Mouse (Mus musculus): ENCODE data around the gene Stra6. TPM values are rescaled to one million over a fixed set of nuclear protein-coding genes. Genes with fewer than 3 reads are reported as not detected.
A peak's percentile ranks its signal among the peaks of the same experiment; 100 is the strongest.

Stra6 gene
- total and polyA plus RNA-seq, 2 experiments from 2014 or later = 8.8 to 20.8 TPM

GRCm38 (mm10) chr9:58045646-58046045, 17.9 kb upstream of the Stra6 start:
- ATAC-seq (ENCODE audit: low FRiP score) = no peak
- Histone ChIP-seq H3K27ac (ENCODE audit: low read depth, low read length) (no peak overlapping the region), H3K27me3 (ENCODE audit: insufficient read depth, low read length) (no peaks in the 10 kb centered on the region), H3K4me1 (ENCODE audit: insufficient read depth, low read length) (peaks cover 27% of the 10 kb centered on the region), H3K9ac (replicated peaks; ENCODE audit: low read length, poor library complexity, severe bottlenecking) (0 out of 2 replicates have a peak overlapping the region, but pooled peaks have one; percentile 8), H3K4me2 (ENCODE audit: low read depth, low read length, poor library complexity, severe bottlenecking) (no peak overlapping the region), H3K36me3 (ENCODE audit: insufficient read depth, low read length) (no peaks in the 10 kb centered on the region), H3K4me3 (ENCODE audit: low read depth, low read length) (no peak overlapping the region), H3K9me3 (ENCODE audit: low read length) (no peaks in the 10 kb centered on the region)
- 29% methylated on average over 4 of the region's 4 CpGs for WGBS
- TF ChIP-seq CTCF (IDR thresholded peaks at IDR 0.05) = no peak
- DNase-seq (ENCODE audit: low spot score) = peak; percentile 22

GRCm38 (mm10) chr9:58047061-58047460, 16.5 kb upstream of the Stra6 start:
- WGBS = 82% methylated on average over 10 of the region's 10 CpGs
- Histone ChIP-seq H3K4me3 (ENCODE audit: low read depth, low read length) (no peak overlapping the region), H3K4me2 (ENCODE audit: low read depth, low read length, poor library complexity, severe bottlenecking) (no peak overlapping the region), H3K9me3 (ENCODE audit: low read length) (no peaks in the 10 kb centered on the region), H3K36me3 (ENCODE audit: insufficient read depth, low read length) (no peaks in the 10 kb centered on the region), H3K27me3 (ENCODE audit: insufficient read depth, low read length) (no peaks in the 10 kb centered on the region), H3K4me1 (ENCODE audit: insufficient read depth, low read length) (peaks cover 17% of the 10 kb centered on the region), H3K9ac (replicated peaks; ENCODE audit: low read length, poor library complexity, severe bottlenecking) (no peak overlapping the region), H3K27ac (ENCODE audit: low read depth, low read length) (no peak overlapping the region)
- DNase-seq (ENCODE audit: low spot score) (no peak), ATAC-seq (ENCODE audit: low FRiP score) (no peak)
- TF ChIP-seq CTCF (IDR thresholded peaks at IDR 0.05) = no peak

GRCm38 (mm10) chr9:58048621-58049020, 15.0 kb upstream of the Stra6 start:
- Histone ChIP-seq H3K4me1 (ENCODE audit: insufficient read depth, low read length) (peaks cover 21% of the 10 kb centered on the region), H3K27ac (ENCODE audit: low read depth, low read length) (peak overlapping the region; percentile 1; the same call in 1 of the 2 replicates), H3K4me2 (ENCODE audit: low read depth, low read length, poor library complexity, severe bottlenecking) (no peak overlapping the region), H3K9me3 (ENCODE audit: low read length) (no peaks in the 10 kb centered on the region), H3K27me3 (ENCODE audit: insufficient read depth, low read length) (no peaks in the 10 kb centered on the region), H3K9ac (replicated peaks; ENCODE audit: low read length, poor library complexity, severe bottlenecking) (peak overlapping the region; percentile 14; the same call in 1 of the 2 replicates), H3K36me3 (ENCODE audit: insufficient read depth, low read length) (no peaks in the 10 kb centered on the region), H3K4me3 (ENCODE audit: low read depth, low read length) (no peak overlapping the region)
- DNase-seq (ENCODE audit: low spot score) (peak; percentile 65), ATAC-seq (ENCODE audit: low FRiP score) (peak; percentile 21; the same call in 1 of the 2 replicates)
- TF ChIP-seq CTCF (IDR thresholded peaks at IDR 0.05) = no peak
- 4% methylated on average over 6 of the region's 6 CpGs for WGBS

GRCm38 (mm10) chr9:58049186-58049585, 14.4 kb upstream of the Stra6 start:
- TF ChIP-seq CTCF (IDR thresholded peaks at IDR 0.05) = no peak
- Histone ChIP-seq H3K4me1 (ENCODE audit: insufficient read depth, low read length) (peaks cover 22% of the 10 kb centered on the region), H3K4me2 (ENCODE audit: low read depth, low read length, poor library complexity, severe bottlenecking) (no peak overlapping the region), H3K9me3 (ENCODE audit: low read length) (no peaks in the 10 kb centered on the region), H3K27ac (ENCODE audit: low read depth, low read length) (peak overlapping the region; percentile 1; the same call in 1 of the 2 replicates), H3K9ac (replicated peaks; ENCODE audit: low read length, poor library complexity, severe bottlenecking) (no peak overlapping the region), H3K36me3 (ENCODE audit: insufficient read depth, low read length) (no peaks in the 10 kb centered on the region), H3K4me3 (ENCODE audit: low read depth, low read length) (no peak overlapping the region), H3K27me3 (ENCODE audit: insufficient read depth, low read length) (no peaks in the 10 kb centered on the region)
- 29% methylated on average over 6 of the region's 6 CpGs for WGBS
- ATAC-seq (ENCODE audit: low FRiP score) (no peak), DNase-seq (ENCODE audit: low spot score) (peak; percentile 8)

GRCm38 (mm10) chr9:58049861-58050260, 13.7 kb upstream of the Stra6 start:
- Histone ChIP-seq H3K9ac (replicated peaks; ENCODE audit: low read length, poor library complexity, severe bottlenecking) (no peak overlapping the region), H3K27ac (ENCODE audit: low read depth, low read length) (no peak overlapping the region), H3K27me3 (ENCODE audit: insufficient read depth, low read length) (no peaks in the 10 kb centered on the region), H3K36me3 (ENCODE audit: insufficient read depth, low read length) (no peaks in the 10 kb centered on the region), H3K4me2 (ENCODE audit: low read depth, low read length, poor library complexity, severe bottlenecking) (no peak overlapping the region), H3K4me1 (ENCODE audit: insufficient read depth, low read length) (peaks cover 24% of the 10 kb centered on the region), H3K9me3 (ENCODE audit: low read length) (no peaks in the 10 kb centered on the region), H3K4me3 (ENCODE audit: low read depth, low read length) (no peak overlapping the region)
- TF ChIP-seq CTCF (IDR thresholded peaks at IDR 0.05) = no peak
- DNase-seq (ENCODE audit: low spot score) = no peak
- ATAC-seq (ENCODE audit: low FRiP score) = no peak
- 75% methylated on average over 7 of the region's 7 CpGs for WGBS

GRCm38 (mm10) chr9:58051937-58052336, 11.7 kb upstream of the Stra6 start:
- peaks cover 22% of the 10 kb centered on the region for H3K4me1 ChIP-seq (ENCODE audit: insufficient read depth, low read length)
- H3K9me3 ChIP-seq (ENCODE audit: low read length) = no peaks in the 10 kb centered on the region
- no peak overlapping the region for H3K9ac ChIP-seq (replicated peaks; ENCODE audit: low read length, poor library complexity, severe bottlenecking)
- no peaks in the 10 kb centered on the region for H3K36me3 ChIP-seq (ENCODE audit: insufficient read depth, low read length)
- H3K4me3 ChIP-seq (ENCODE audit: low read depth, low read length) = no peak overlapping the region
- DNase-seq (ENCODE audit: low spot score) = peak; percentile 57
- peak; percentile 76 for TF ChIP-seq CTCF (IDR thresholded peaks at IDR 0.05)
- H3K27ac ChIP-seq (ENCODE audit: low read depth, low read length) = no peak overlapping the region
- no peak overlapping the region for H3K4me2 ChIP-seq (ENCODE audit: low read depth, low read length, poor library complexity, severe bottlenecking)
- no peak for ATAC-seq (ENCODE audit: low FRiP score)
- H3K27me3 ChIP-seq (ENCODE audit: insufficient read depth, low read length) = no peaks in the 10 kb centered on the region
- WGBS = 38% methylated on average over 5 of the region's 5 CpGs

Data from midbrain, postnatal 0 days (tissue).